9 mouse cellular contexts compared by ENCODE assay signal in genomic region chr6:85373066-85373860, GRCm38 (mm10). TPM values are rescaled to one million over a fixed set of nuclear protein-coding genes. Genes with fewer than 3 reads are reported as not detected.
A peak's percentile ranks its signal among the peaks of the same experiment; 100 is the strongest.
DNase-seq lines count a peak whose midpoint lies in the region; ATAC-seq and TF ChIP-seq lines count a peak whose summit lies in the region.
"Had no signal": no experiment of that assay in that cellular context is flagged by ENCODE, and none has a peak within 500 bp of the region (broad histone marks: within the 10 kb centered on the region; RNA-seq: fewer than 3 reads in every experiment).

No protein-coding gene starts in this region.

- peaks cover 14% of the 10 kb centered on the region; the same call in 1 of the 2 replicates for H3K4me1 ChIP-seq in lung, adult 2 months (ENCODE audit: control insufficient read depth, insufficient read depth, low read length)
- peaks cover 20% of the 10 kb centered on the region for H3K4me1 ChIP-seq in forebrain, embryonic 10.5 days
- H3K4me1 ChIP-seq in limb, embryonic 10.5 days = peaks cover 32% of the 10 kb centered on the region
- peaks cover 62% of the 10 kb centered on the region for H3K4me1 ChIP-seq in neural tube, embryonic 15.5 days

- peak overlapping the region; percentile 88 for H3K9ac ChIP-seq in neural tube, embryonic 15.5 days (replicated peaks)

- H3K4me2 ChIP-seq in neural tube, embryonic 15.5 days = peak overlapping the region; percentile 68

- no peak overlapping the region for H3K27ac ChIP-seq in forebrain, embryonic 10.5 days
- H3K27ac ChIP-seq in limb, embryonic 10.5 days = peak overlapping the region; percentile 80; the same call in 1 of the 2 replicates
- H3K27ac ChIP-seq in neural tube, embryonic 15.5 days (replicated peaks) = no peak overlapping the region

- no peak for TF ChIP-seq CTCF in lung, adult 2 months (IDR thresholded peaks at IDR 0.05; ENCODE audit: insufficient read depth, low read length)

- no peak for DNase-seq in lung, adult 2 months
- DNase-seq in lung, postnatal 4 days = no peak
- DNase-seq in forebrain, embryonic 10.5 days (ENCODE audit: extremely low spot score, low spot score) = no peak
- DNase-seq in limb, embryonic 10.5 days (ENCODE audit: low spot score) = no peak
- DNase-seq in left cerebral cortex, adult 9 months (ENCODE audit: low spot score in 2 of 2) = no peak
- DNase-seq in right cerebral cortex, postnatal 10 days (ENCODE audit: low spot score in 2 of 2) = no peak

- peaks cover 77% of the 10 kb centered on the region for H3K27me3 ChIP-seq in forebrain, embryonic 10.5 days (ENCODE audit: poor library complexity, severe bottlenecking)
- peaks cover 49% of the 10 kb centered on the region for H3K27me3 ChIP-seq in limb, embryonic 10.5 days (ENCODE audit: low read depth, poor library complexity, severe bottlenecking)
- H3K27me3 ChIP-seq in neural tube, embryonic 15.5 days (replicated peaks) = no peaks in the 10 kb centered on the region

- peak overlapping the region; percentile 83 for H3K4me3 ChIP-seq in lung, adult 2 months (replicated peaks; ENCODE audit: extremely low read depth, low read depth, low read length)
- H3K4me3 ChIP-seq in forebrain, embryonic 10.5 days = peak overlapping the region; percentile 82
- peak overlapping the region; percentile 82 for H3K4me3 ChIP-seq in limb, embryonic 10.5 days
- H3K4me3 ChIP-seq in neural tube, embryonic 15.5 days (replicated peaks) = peak overlapping the region; percentile 77

- no peak for TF ChIP-seq POLR2A in lung, adult 2 months (IDR thresholded peaks at IDR 0.05; ENCODE audit: borderline replicate concordance, extremely low read depth, low read depth, low read length)

- ATAC-seq in neural tube, embryonic 15.5 days (ENCODE audit: low FRiP score) = no peak
- no peak for ATAC-seq in CD4-positive, CD25-positive, alpha-beta regulatory T cell, adult 4 months

- 78% methylated on average over 10 of the region's 10 CpGs for WGBS in lung, adult 2 months
- WGBS in forebrain, embryonic 10.5 days = 90% methylated on average over 10 of the region's 10 CpGs
- 87% methylated on average over 10 of the region's 10 CpGs for WGBS in limb, embryonic 10.5 days
- WGBS in neural tube, embryonic 15.5 days = 86% methylated on average over 10 of the region's 10 CpGs

- H3K36me3 ChIP-seq in forebrain, embryonic 10.5 days (replicated peaks) = no peaks in the 10 kb centered on the region
- no peaks in the 10 kb centered on the region for H3K36me3 ChIP-seq in limb, embryonic 10.5 days
- H3K36me3 ChIP-seq in neural tube, embryonic 15.5 days = 0 out of 2 replicates have a peak, but pooled peaks cover 2% of the 10 kb centered on the region

- H3K9me3 ChIP-seq in forebrain, embryonic 10.5 days = no peaks in the 10 kb centered on the region
- no peaks in the 10 kb centered on the region for H3K9me3 ChIP-seq in limb, embryonic 10.5 days (replicated peaks)
- no peaks in the 10 kb centered on the region for H3K9me3 ChIP-seq in neural tube, embryonic 15.5 days (replicated peaks)

RNA-seq across cellular contexts. Expression of gene Rab11fip5, which starts 1.2 kb away (rescaled TPM):
- polyA plus RNA-seq in lung, adult 2 months (2012; rRNA removed) = 20.0 and 24.9 TPM in 2 replicates
- polyA plus RNA-seq in forebrain, embryonic 10.5 days (2016; fragmentation: Nextera tagmentation; extraction: Ambion mirVana) = 2.5 and 3.1 TPM in 2 replicates
- polyA plus RNA-seq in limb, embryonic 10.5 days (2016; fragmentation: Nextera tagmentation; extraction: Ambion mirVana) = 3.2 and 4.3 TPM in 2 replicates
- polyA plus RNA-seq in neural tube, embryonic 15.5 days (2015; fragmentation: Nextera tagmentation; extraction: Ambion mirVana) = 22.5 and 24.3 TPM in 2 replicates
- polyA plus RNA-seq in CD4-positive, CD25-positive, alpha-beta regulatory T cell, adult 4 months (2017; shearing (Covaris generic)) = under 1 TPM; 0.14 to 0.42 TPM

RNA-seq across cellular contexts. Expression of gene Sfxn5, which starts 40.0 kb away (rescaled TPM):
- polyA plus RNA-seq in lung, adult 2 months (2012; rRNA removed) = 8.0 and 8.2 TPM in 2 replicates
- polyA plus RNA-seq in forebrain, embryonic 10.5 days (2016; fragmentation: Nextera tagmentation; extraction: Ambion mirVana) = 11.7 and 14.3 TPM in 2 replicates
- 6.4 and 6.5 TPM in 2 replicates for polyA plus RNA-seq in limb, embryonic 10.5 days (2016; fragmentation: Nextera tagmentation; extraction: Ambion mirVana)
- 38.4 and 39.3 TPM in 2 replicates for polyA plus RNA-seq in neural tube, embryonic 15.5 days (2015; fragmentation: Nextera tagmentation; extraction: Ambion mirVana)
- polyA plus RNA-seq in CD4-positive, CD25-positive, alpha-beta regulatory T cell, adult 4 months (2017; shearing (Covaris generic)) = 1 to 10 TPM; 2.9 to 3.1 TPM

RNA-seq across cellular contexts. Expression of gene Noto, which starts 50.4 kb away (rescaled TPM):
- polyA plus RNA-seq in lung, adult 2 months (2012; rRNA removed) = 0.16 TPM in 1 of 2 replicates, not detected in the other
- polyA plus RNA-seq in forebrain, embryonic 10.5 days (2016; fragmentation: Nextera tagmentation; extraction: Ambion mirVana) = not detected in 2 replicates
- not detected in 2 replicates for polyA plus RNA-seq in limb, embryonic 10.5 days (2016; fragmentation: Nextera tagmentation; extraction: Ambion mirVana)
- not detected in 2 replicates for polyA plus RNA-seq in neural tube, embryonic 15.5 days (2015; fragmentation: Nextera tagmentation; extraction: Ambion mirVana)
- polyA plus RNA-seq in CD4-positive, CD25-positive, alpha-beta regulatory T cell, adult 4 months (2017; shearing (Covaris generic)) = not detected
- polyA plus RNA-seq: gonadal fat pad, adult 2 months had no signal

RNA-seq across cellular contexts. Expression of gene Smyd5, which starts 58.5 kb away (rescaled TPM):
- polyA plus RNA-seq in lung, adult 2 months (2012; rRNA removed) = 15.0 and 21.1 TPM in 2 replicates
- 84.4 and 85.8 TPM in 2 replicates for polyA plus RNA-seq in forebrain, embryonic 10.5 days (2016; fragmentation: Nextera tagmentation; extraction: Ambion mirVana)
- polyA plus RNA-seq in limb, embryonic 10.5 days (2016; fragmentation: Nextera tagmentation; extraction: Ambion mirVana) = 88.0 and 104 TPM in 2 replicates
- 75.6 and 79.1 TPM in 2 replicates for polyA plus RNA-seq in neural tube, embryonic 15.5 days (2015; fragmentation: Nextera tagmentation; extraction: Ambion mirVana)
- 10 to 100 TPM; 23.2 to 45.4 TPM for polyA plus RNA-seq in CD4-positive, CD25-positive, alpha-beta regulatory T cell, adult 4 months (2017; shearing (Covaris generic))
